Mouse (Mus musculus) G1E-ER4 (cell line): ENCODE results near the gene Fgf3. TPM values are rescaled to one million over a fixed set of nuclear protein-coding genes. Genes with fewer than 3 reads are reported as not detected.

Source experiments
- GATA1 ChIP-seq: IDR thresholded peaks from one replicate; pipeline ENCODE4 v1.8.0; 2012; ENCODE audit warnings: low read length, inconsistent platforms
- polyA plus RNA-seq: library from polyadenylated mRNA; stranded (reverse); fragments of >175 nt; gene quantifications from 2 replicates; pipeline ENCODE4 v1.2.3, GENCODE M21; 2012

The Fgf3 gene
- polyA plus RNA-seq, 1 experiment, result 4.8 TPM

DNA sequence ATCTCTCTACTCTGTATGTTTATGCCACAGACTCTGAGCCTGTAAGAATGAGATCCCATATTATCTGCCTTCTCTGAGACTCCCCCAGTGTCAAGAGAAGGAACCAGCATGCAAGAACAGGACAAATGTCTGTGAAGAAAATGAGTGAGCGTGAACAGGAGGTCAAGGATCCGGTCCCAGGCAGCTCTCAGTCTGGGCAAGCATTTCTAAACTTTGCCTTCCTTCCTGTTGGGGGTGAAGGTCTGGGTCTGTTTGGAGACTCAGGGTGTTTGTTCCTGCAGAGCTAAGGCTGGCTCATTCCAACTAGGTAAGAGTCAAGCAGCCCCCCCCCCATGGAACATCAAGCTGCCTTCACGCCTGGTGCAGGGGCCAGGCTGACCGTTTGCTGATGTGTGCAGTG lies 34.5 kb downstream of the Fgf3 start:
- no peak for TF ChIP-seq GATA1

DNA sequence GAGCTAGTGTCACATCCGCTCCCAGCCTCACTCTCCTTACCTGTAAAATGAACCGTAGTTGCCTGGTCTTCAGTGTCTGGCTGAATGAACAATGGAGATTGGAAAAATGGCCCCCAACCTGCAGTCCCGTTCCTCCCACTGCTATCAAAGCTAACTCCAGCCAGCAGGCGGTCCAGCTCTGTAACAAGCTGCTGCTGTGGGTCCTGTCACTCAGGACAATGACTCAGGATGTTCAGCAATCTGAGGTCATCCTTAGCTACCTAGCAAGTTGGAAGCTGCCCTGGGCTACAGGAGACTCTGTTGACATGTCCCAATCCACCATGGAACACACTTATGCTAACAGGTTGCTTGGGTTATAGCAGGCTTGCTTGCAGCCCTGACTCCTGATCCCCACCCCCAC lies 35.3 kb downstream of the Fgf3 start:
- no peak for TF ChIP-seq GATA1

DNA sequence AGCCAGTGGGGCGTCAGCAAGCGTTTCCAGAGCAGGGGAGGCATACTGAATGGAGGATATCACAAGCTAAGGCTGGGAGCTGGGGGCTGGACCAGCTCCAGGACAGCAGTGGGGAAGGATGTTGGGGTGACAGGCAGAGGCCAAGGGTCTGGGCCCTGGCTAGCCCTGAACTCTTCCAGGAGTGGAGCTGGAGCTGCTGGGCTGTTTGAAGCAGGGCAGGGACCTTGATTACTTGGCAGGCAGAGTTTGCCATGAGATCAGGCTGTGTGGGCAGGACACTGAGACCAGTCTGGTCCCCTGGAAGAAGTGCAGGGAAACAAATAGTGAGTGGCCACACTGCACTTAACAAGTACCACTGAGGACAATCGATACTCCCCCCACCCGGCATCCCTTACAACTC lies 36.3 kb downstream of the Fgf3 start:
- TF ChIP-seq GATA1, result no peak

DNA sequence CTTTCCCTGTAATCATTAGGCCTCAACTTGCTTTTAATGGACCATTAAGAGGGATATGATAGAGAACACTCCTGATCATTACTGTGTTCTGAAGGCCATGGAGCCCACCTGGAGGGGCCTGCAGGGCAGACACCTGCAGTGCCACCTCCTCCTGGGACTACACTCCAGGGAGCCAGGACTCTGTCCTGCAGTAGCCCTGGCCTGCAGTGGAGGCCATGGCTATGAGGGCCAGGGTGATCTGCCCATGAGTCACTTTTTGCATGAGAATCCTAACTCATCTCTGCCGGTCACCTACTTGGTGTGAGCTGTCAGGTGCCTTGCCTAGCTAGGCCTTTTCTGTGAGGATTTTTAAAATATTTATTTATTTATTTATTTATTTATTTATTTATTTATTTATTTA lies 40.5 kb downstream of the Fgf3 start:
- TF ChIP-seq GATA1, result no peak

DNA sequence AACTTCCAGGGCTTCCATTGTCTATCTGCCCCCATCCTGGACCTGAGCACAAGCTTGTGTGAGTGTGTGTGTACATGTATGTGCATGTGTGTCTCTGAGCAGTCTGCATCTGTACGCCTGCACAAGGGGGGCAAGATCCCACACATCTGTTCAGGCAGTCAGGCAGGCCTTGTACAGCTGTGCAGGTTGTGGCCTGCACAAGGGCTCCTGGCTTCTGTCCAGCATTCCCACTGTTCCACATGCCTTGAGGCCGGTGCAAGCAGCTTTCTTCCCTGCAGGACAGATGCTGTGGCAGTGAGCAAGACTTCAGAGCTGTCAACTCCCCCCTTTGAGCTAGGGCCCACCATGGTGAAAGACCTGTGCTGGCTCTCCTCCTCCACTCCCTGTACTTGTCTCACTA lies 45.2 kb downstream of the Fgf3 start:
- TF ChIP-seq GATA1, result no peak

DNA sequence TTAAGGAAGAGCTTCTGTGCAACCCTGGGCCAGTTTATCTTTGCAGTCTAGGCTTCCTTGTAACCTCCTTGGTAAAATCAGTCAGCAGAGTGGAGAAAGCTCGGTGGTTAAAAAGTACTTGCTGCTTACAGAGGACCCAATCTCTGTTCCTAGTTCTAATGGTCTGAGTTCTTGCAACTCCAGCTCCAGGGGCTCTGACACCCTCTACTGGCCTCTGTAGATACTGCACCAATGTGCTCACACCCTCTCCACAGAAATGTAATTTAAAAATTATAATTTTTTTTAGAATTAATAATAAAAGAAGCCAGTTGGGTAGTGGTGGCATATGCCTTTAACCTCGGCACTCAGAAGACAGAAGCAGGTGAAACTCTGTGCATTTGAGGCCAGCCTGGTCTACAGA lies 49.8 kb downstream of the Fgf3 start:
- TF ChIP-seq GATA1, result no peak

DNA sequence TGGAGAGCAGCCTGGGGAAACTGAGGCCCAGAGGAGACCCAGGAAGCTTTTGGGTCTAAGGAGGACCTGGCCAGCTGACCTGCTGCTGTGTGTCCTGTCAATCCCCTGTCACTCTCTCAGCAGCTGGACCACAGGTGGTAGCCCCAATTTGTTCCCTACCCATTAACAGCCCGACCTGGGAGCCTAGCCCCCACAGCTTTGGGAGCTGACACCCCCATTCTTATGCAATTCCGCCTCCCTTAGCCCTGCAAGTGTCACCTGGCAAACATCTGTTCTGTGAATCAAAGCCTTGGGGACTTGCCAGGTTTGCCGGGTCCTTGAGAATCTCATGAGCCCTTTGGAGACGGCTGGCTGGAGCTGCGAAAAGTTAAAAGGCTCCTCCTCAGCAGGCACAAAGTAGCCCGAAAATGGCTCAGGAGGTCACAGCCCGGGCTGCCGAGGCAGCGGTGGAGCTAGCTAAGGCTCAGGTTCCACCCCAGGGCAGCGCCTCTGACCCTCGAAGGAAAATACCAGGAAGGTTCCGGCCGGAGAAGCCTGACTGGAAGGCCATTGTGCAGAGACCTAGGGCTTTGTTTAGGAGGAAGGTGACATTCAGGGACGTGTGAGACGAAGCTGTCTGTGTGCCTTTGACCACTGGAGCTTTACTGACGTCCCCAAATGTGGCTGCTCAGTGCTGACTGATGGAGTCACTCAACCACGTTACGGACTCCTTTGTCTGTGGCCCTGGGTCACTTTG lies 50.8 kb downstream of the Fgf3 start:
- no peak for TF ChIP-seq GATA1

DNA sequence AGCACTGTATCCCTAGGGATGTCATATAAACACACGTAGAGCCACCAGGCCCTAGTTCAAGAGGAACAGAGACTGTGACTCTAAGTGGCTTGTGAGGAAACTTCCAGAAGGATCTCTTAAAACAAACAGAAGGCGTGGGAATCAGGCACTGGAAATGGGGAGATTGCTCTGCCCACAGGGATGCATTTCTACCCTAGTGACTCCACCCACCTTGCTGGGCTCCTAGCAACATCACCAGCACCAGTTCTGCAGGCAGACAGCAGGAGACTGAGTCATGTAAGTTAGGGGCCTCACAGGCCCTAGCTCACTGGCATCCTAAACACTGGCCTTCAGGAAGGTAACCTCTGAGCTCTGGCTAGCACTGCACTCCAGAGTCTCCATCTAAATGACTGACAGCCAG lies 54.0 kb downstream of the Fgf3 start:
- TF ChIP-seq GATA1, result no peak

DNA sequence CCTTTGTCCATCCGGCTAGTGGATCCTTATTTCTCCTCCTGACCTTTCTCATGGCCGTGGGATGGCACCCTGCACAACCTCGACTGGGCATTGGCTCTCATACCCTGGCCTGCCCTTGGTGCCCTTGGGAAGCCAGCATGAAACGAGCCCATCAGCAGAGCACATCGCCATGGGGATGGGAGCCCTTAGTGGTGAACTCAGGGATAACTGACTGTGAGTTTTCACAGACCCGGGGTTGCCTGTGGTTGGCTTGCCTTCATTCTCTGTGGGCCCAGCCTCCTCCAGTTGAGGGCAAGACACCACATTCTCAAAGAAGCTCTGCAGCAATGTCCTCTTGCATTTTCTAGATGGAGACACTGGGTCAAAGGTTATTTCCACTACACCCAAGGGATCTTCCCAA lies 54.4 kb downstream of the Fgf3 start:
- TF ChIP-seq GATA1, result no peak

Other genes with a start within 250 kb of the Fgf3 start
- gene Ano1, start 86.1 kb upstream of the Fgf3 start, polyA plus RNA-seq, result 0.79 and 1.7 TPM in 2 replicates
- not detected in 2 replicates for gene Fgf4, start 9.3 kb downstream of the Fgf3 start, polyA plus RNA-seq
- gene Fgf15, start 58.4 kb downstream of the Fgf3 start, polyA plus RNA-seq, result 2.3 and 2.7 TPM in 2 replicates
- gene LTO1, start 77.0 kb downstream of the Fgf3 start, polyA plus RNA-seq, result 20.1 and 35.2 TPM in 2 replicates
- gene Ccnd1, start 101.8 kb downstream of the Fgf3 start, polyA plus RNA-seq, result not detected in 2 replicates